Mouse (Mus musculus): ENCODE measurements around the gene Rab9. TPM values are rescaled to one million over a fixed set of nuclear protein-coding genes. Genes with fewer than 3 reads are reported as not detected.
A peak's percentile ranks its signal among the peaks of the same experiment; 100 is the strongest.

The Rab9 gene
- 74.9 and 75.8 TPM in 2 replicates for polyA plus RNA-seq (2011; ENCODE audit: insufficient read depth, insufficient read length, low read depth, missing spikeins)

- Histone ChIP-seq H3K36me3 (ENCODE audit: control insufficient read depth, insufficient read depth, low read length, poor library complexity, severe bottlenecking) (peaks cover 14% of the 10 kb centered on the region), H3K4me3 (ENCODE audit: low read depth, low read length) (peak within 1 kb of the TSS; percentile 99), H3K4me1 (ENCODE audit: control insufficient read depth, insufficient read depth, low read length) (peaks cover 3% of the 10 kb centered on the region), H3K27ac (ENCODE audit: insufficient read depth, low read length) (no peak within 1 kb of the TSS; the same call in 1 of the 2 replicates), H3K9me3 (replicated peaks; ENCODE audit: control insufficient read depth, insufficient read depth, low read length, poor library complexity, severe bottlenecking) (no peaks in the 10 kb centered on the region), H3K27me3 (ENCODE audit: control insufficient read depth, insufficient read depth, low read length, poor library complexity, severe bottlenecking) (no peaks in the 10 kb centered on the region), H3K9ac (ENCODE audit: low read depth, poor library complexity, severe bottlenecking) (peak within 1 kb of the TSS; percentile 78)
- TF ChIP-seq EP300 (IDR thresholded peaks at IDR 0.05; ENCODE audit: insufficient read depth, low read depth, low read length) (no peak), POLR2A (IDR thresholded peaks at IDR 0.05; ENCODE audit: insufficient read depth, low read length) (no peak), CTCF (IDR thresholded peaks at IDR 0.05; ENCODE audit: low read depth, low read length) (no peak)
Measured at GRCm38 (mm10) chrX:166479365-166479983, at the start of gene Rab9. TSS of gene Rab9 (minus strand) at chrX:166479867.

- no peaks in the 10 kb centered on the region for H3K27me3 ChIP-seq (ENCODE audit: control insufficient read depth, insufficient read depth, low read length, poor library complexity, severe bottlenecking)
- H3K9ac ChIP-seq (ENCODE audit: low read depth, poor library complexity, severe bottlenecking), result no peak overlapping the region
- TF ChIP-seq POLR2A (IDR thresholded peaks at IDR 0.05; ENCODE audit: insufficient read depth, low read length) (no peak), CTCF (IDR thresholded peaks at IDR 0.05; ENCODE audit: low read depth, low read length) (no peak), EP300 (IDR thresholded peaks at IDR 0.05; ENCODE audit: insufficient read depth, low read depth, low read length) (no peak)
- H3K36me3 ChIP-seq (ENCODE audit: control insufficient read depth, insufficient read depth, low read length, poor library complexity, severe bottlenecking), result no peaks in the 10 kb centered on the region
- no peak overlapping the region for H3K27ac ChIP-seq (ENCODE audit: insufficient read depth, low read length)
- no peaks in the 10 kb centered on the region for H3K9me3 ChIP-seq (replicated peaks; ENCODE audit: control insufficient read depth, insufficient read depth, low read length, poor library complexity, severe bottlenecking)
- peaks cover 2% of the 10 kb centered on the region for H3K4me1 ChIP-seq (ENCODE audit: control insufficient read depth, insufficient read depth, low read length)
- no peak overlapping the region for H3K4me3 ChIP-seq (ENCODE audit: low read depth, low read length)
Measured at GRCm38 (mm10) chrX:166528126-166528525, 48.5 kb upstream of the Rab9 start.

- Histone ChIP-seq H3K4me3 (ENCODE audit: low read depth, low read length) (no peak overlapping the region), H3K27me3 (ENCODE audit: control insufficient read depth, insufficient read depth, low read length, poor library complexity, severe bottlenecking) (no peaks in the 10 kb centered on the region)
Measured at GRCm38 (mm10) chrX:166525637-166526315, 46.1 kb upstream of the Rab9 start.

GRCm38 (mm10) chrX:166520782-166521181, 41.1 kb upstream of the Rab9 start:
- no peaks in the 10 kb centered on the region for H3K36me3 ChIP-seq (ENCODE audit: control insufficient read depth, insufficient read depth, low read length, poor library complexity, severe bottlenecking)

More at GRCm38 (mm10) chrX:166525637-166526315, 46.1 kb upstream of the Rab9 start:
- Histone ChIP-seq H3K36me3 (ENCODE audit: control insufficient read depth, insufficient read depth, low read length, poor library complexity, severe bottlenecking) (no peaks in the 10 kb centered on the region), H3K4me1 (ENCODE audit: control insufficient read depth, insufficient read depth, low read length) (peaks cover 2% of the 10 kb centered on the region), H3K27ac (ENCODE audit: insufficient read depth, low read length) (no peak overlapping the region), H3K9ac (ENCODE audit: low read depth, poor library complexity, severe bottlenecking) (no peak overlapping the region), H3K9me3 (replicated peaks; ENCODE audit: control insufficient read depth, insufficient read depth, low read length, poor library complexity, severe bottlenecking) (no peaks in the 10 kb centered on the region)
- TF ChIP-seq EP300 (IDR thresholded peaks at IDR 0.05; ENCODE audit: insufficient read depth, low read depth, low read length) (no peak), POLR2A (IDR thresholded peaks at IDR 0.05; ENCODE audit: insufficient read depth, low read length) (no peak), CTCF (IDR thresholded peaks at IDR 0.05; ENCODE audit: low read depth, low read length) (no peak)

GRCm38 (mm10) chrX:166518345-166518744, 38.7 kb upstream of the Rab9 start, which contains the start of gene Tceanc:
TSS of gene Tceanc (minus strand) at chrX:166518567.
- H3K9me3 ChIP-seq (replicated peaks; ENCODE audit: control insufficient read depth, insufficient read depth, low read length, poor library complexity, severe bottlenecking), result no peaks in the 10 kb centered on the region
- no peak within 1 kb of the TSS for H3K9ac ChIP-seq (ENCODE audit: low read depth, poor library complexity, severe bottlenecking)
- H3K4me1 ChIP-seq (ENCODE audit: control insufficient read depth, insufficient read depth, low read length), result peaks cover 2% of the 10 kb centered on the region
- no peaks in the 10 kb centered on the region for H3K36me3 ChIP-seq (ENCODE audit: control insufficient read depth, insufficient read depth, low read length, poor library complexity, severe bottlenecking)
- TF ChIP-seq EP300 (IDR thresholded peaks at IDR 0.05; ENCODE audit: insufficient read depth, low read depth, low read length), result no peak
- TF ChIP-seq CTCF (IDR thresholded peaks at IDR 0.05; ENCODE audit: low read depth, low read length), result no peak
- TF ChIP-seq POLR2A (IDR thresholded peaks at IDR 0.05; ENCODE audit: insufficient read depth, low read length), result no peak
- no peaks in the 10 kb centered on the region for H3K27me3 ChIP-seq (ENCODE audit: control insufficient read depth, insufficient read depth, low read length, poor library complexity, severe bottlenecking)
- H3K4me3 ChIP-seq (ENCODE audit: low read depth, low read length), result no peak within 1 kb of the TSS
- H3K27ac ChIP-seq (ENCODE audit: insufficient read depth, low read length), result no peak within 1 kb of the TSS

More at GRCm38 (mm10) chrX:166520782-166521181, 41.1 kb upstream of the Rab9 start:
- no peaks in the 10 kb centered on the region for H3K27me3 ChIP-seq (ENCODE audit: control insufficient read depth, insufficient read depth, low read length, poor library complexity, severe bottlenecking)
- H3K9ac ChIP-seq (ENCODE audit: low read depth, poor library complexity, severe bottlenecking), result no peak overlapping the region
- TF ChIP-seq POLR2A (IDR thresholded peaks at IDR 0.05; ENCODE audit: insufficient read depth, low read length) (no peak), EP300 (IDR thresholded peaks at IDR 0.05; ENCODE audit: insufficient read depth, low read depth, low read length) (no peak), CTCF (IDR thresholded peaks at IDR 0.05; ENCODE audit: low read depth, low read length) (no peak)
- no peak overlapping the region for H3K4me3 ChIP-seq (ENCODE audit: low read depth, low read length)
- H3K27ac ChIP-seq (ENCODE audit: insufficient read depth, low read length), result no peak overlapping the region
- H3K4me1 ChIP-seq (ENCODE audit: control insufficient read depth, insufficient read depth, low read length), result no peaks in the 10 kb centered on the region
- no peaks in the 10 kb centered on the region for H3K9me3 ChIP-seq (replicated peaks; ENCODE audit: control insufficient read depth, insufficient read depth, low read length, poor library complexity, severe bottlenecking)

GRCm38 (mm10) chrX:166516631-166517030, 37.0 kb upstream of the Rab9 start:
- H3K9ac ChIP-seq (ENCODE audit: low read depth, poor library complexity, severe bottlenecking), result no peak overlapping the region
- H3K4me1 ChIP-seq (ENCODE audit: control insufficient read depth, insufficient read depth, low read length), result peaks cover 2% of the 10 kb centered on the region
- no peak overlapping the region for H3K27ac ChIP-seq (ENCODE audit: insufficient read depth, low read length)
- TF ChIP-seq EP300 (IDR thresholded peaks at IDR 0.05; ENCODE audit: insufficient read depth, low read depth, low read length), result no peak
- no peak for TF ChIP-seq CTCF (IDR thresholded peaks at IDR 0.05; ENCODE audit: low read depth, low read length)
- no peak for TF ChIP-seq POLR2A (IDR thresholded peaks at IDR 0.05; ENCODE audit: insufficient read depth, low read length)
- no peaks in the 10 kb centered on the region for H3K36me3 ChIP-seq (ENCODE audit: control insufficient read depth, insufficient read depth, low read length, poor library complexity, severe bottlenecking)
- no peaks in the 10 kb centered on the region for H3K27me3 ChIP-seq (ENCODE audit: control insufficient read depth, insufficient read depth, low read length, poor library complexity, severe bottlenecking)
- no peak overlapping the region for H3K4me3 ChIP-seq (ENCODE audit: low read depth, low read length)
- no peaks in the 10 kb centered on the region for H3K9me3 ChIP-seq (replicated peaks; ENCODE audit: control insufficient read depth, insufficient read depth, low read length, poor library complexity, severe bottlenecking)
